Mouse (Mus musculus): ENCODE measurements around the gene Cdc42ep3.

DNA sequence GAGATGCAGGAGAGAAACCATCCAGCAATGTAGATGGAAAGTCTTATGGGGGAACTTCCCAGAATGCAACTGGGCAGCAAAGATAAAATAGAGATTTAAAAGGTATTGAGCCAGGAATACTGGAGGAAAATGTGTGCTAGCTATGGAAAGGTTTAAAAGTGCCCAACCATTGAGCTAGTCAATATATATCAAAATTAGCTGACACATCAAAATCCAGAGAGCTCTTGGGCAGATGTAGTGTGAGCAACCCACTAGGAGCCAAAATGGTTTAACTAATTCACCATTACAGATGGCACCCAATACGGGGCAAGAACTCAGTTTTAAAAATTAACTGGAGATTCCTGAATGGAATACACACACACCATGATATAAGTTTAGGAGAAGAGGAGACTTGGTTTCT, 44.4 kb downstream of the Cdc42ep3 start:
- TF ChIP-seq POLR2A (IDR thresholded peaks at IDR 0.05; ENCODE audit: extremely low read depth, insufficient read depth, low read length) (no peak), CTCF (IDR thresholded peaks at IDR 0.05; ENCODE audit: extremely low read depth, insufficient read depth, low read length) (no peak)

Measured in cortical plate, adult 2 months (tissue).